Mouse (Mus musculus): Measurements from ENCODE around the gene Rassf5. TPM values are rescaled to one million over a fixed set of nuclear protein-coding genes. Genes with fewer than 3 reads are reported as not detected.

Gene Rassf5
- polyA plus RNA-seq, 1 experiment from 2014 or later: 7.5 TPM

DNA sequence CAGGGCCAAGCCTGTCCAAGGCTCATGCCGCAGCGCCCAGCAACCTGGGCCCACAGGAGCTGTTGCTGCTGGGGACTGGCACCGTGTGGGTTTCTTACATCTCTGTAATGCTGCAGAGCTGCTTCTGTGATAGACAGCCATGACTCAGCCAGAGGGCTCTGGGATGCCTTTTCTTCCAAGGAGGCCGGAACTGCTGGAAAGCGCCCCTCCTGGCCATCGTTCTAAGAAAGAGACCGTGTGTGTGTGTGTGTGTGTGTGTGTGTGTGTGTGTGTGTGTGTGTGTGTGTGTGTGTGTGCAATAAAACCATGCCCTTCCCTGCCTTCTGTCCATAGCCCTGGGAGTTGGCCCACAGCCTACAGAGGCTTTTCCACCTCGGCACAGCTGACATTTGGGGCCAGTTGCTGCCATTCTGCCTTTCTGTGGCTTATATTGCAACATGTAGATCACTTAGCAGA is 35.1 kb downstream of the Rassf5 start:
- no peak overlapping the region for H3K4me3 ChIP-seq (ENCODE audit: low read depth, low read length)
- ATAC-seq (peak; percentile 62), DNase-seq (ENCODE audit: low spot score) (peak; percentile 58)
- TF ChIP-seq CTCF (IDR thresholded peaks at IDR 0.05) (peak; percentile 47; the same call in 1 of the 2 replicates), EP300 (IDR thresholded peaks at IDR 0.05) (no peak)
- H3K27ac ChIP-seq (ENCODE audit: low read length): no peak overlapping the region
- H3K9ac ChIP-seq (replicated peaks; ENCODE audit: low read depth): no peak overlapping the region
- peaks cover 5% of the 10 kb centered on the region for H3K4me1 ChIP-seq (ENCODE audit: insufficient read depth, low read depth, low read length)
- WGBS: 69% methylated on average over 8 of the region's 8 CpGs
- no peaks in the 10 kb centered on the region for H3K9me3 ChIP-seq (ENCODE audit: low read length)
- H3K36me3 ChIP-seq (ENCODE audit: insufficient read depth, low read length): no peaks in the 10 kb centered on the region
- no peaks in the 10 kb centered on the region for H3K27me3 ChIP-seq (replicated peaks; ENCODE audit: insufficient read depth, low read length)
- no peak overlapping the region for H3K4me2 ChIP-seq (replicated peaks; ENCODE audit: low read depth, low read length)

DNA sequence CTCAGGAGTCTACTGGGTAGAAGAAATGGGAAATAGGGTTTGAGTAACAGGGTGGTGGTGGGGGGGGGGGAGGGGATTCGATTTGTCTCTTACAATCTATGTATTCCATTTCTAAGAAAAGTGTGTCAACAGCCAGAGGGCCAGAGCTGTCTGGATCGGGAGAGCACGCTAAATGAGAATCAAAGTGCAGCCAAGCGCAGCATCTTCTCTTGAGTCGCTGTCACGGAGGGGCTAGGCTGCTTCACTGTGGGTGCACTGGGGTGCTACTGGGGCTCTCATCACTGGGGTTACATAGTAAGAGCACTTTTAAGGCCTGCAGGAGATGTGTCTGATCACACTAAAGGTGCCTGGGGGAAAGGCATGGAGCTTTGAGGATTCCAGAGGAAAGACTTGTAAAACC is 36.3 kb downstream of the Rassf5 start:
- H3K9me3 ChIP-seq (ENCODE audit: low read length): no peaks in the 10 kb centered on the region
- ATAC-seq: no peak

GRCm38 (mm10) chr1:131208081-131208480 is 37.0 kb downstream of the Rassf5 start:
- peaks cover 4% of the 10 kb centered on the region for H3K4me1 ChIP-seq (ENCODE audit: insufficient read depth, low read depth, low read length)
- no peak for ATAC-seq
- 92% methylated on average over 5 of the region's 5 CpGs for WGBS
- H3K36me3 ChIP-seq (ENCODE audit: insufficient read depth, low read length): no peaks in the 10 kb centered on the region
- DNase-seq (ENCODE audit: low spot score): no peak
- no peak for TF ChIP-seq CTCF (IDR thresholded peaks at IDR 0.05)
- TF ChIP-seq EP300 (IDR thresholded peaks at IDR 0.05): no peak
- H3K9me3 ChIP-seq (ENCODE audit: low read length): no peaks in the 10 kb centered on the region
- no peak overlapping the region for H3K9ac ChIP-seq (replicated peaks; ENCODE audit: low read depth)
- H3K4me2 ChIP-seq (replicated peaks; ENCODE audit: low read depth, low read length): no peak overlapping the region
- H3K4me3 ChIP-seq (ENCODE audit: low read depth, low read length): no peak overlapping the region
- H3K27ac ChIP-seq (ENCODE audit: low read length): no peak overlapping the region
- H3K27me3 ChIP-seq (replicated peaks; ENCODE audit: insufficient read depth, low read length): no peaks in the 10 kb centered on the region

More for the DNA sequence above, 36.3 kb downstream of the Rassf5 start:
- peaks cover 5% of the 10 kb centered on the region for H3K4me1 ChIP-seq (ENCODE audit: insufficient read depth, low read depth, low read length)
- TF ChIP-seq CTCF (IDR thresholded peaks at IDR 0.05) (no peak), EP300 (IDR thresholded peaks at IDR 0.05) (no peak)
- no peaks in the 10 kb centered on the region for H3K27me3 ChIP-seq (replicated peaks; ENCODE audit: insufficient read depth, low read length)
- no peaks in the 10 kb centered on the region for H3K36me3 ChIP-seq (ENCODE audit: insufficient read depth, low read length)
- WGBS: 92% methylated on average over 6 of the region's 6 CpGs
- no peak overlapping the region for H3K9ac ChIP-seq (replicated peaks; ENCODE audit: low read depth)
- H3K4me2 ChIP-seq (replicated peaks; ENCODE audit: low read depth, low read length): no peak overlapping the region
- no peak overlapping the region for H3K27ac ChIP-seq (ENCODE audit: low read length)
- no peak for DNase-seq (ENCODE audit: low spot score)
- no peak overlapping the region for H3K4me3 ChIP-seq (ENCODE audit: low read depth, low read length)

DNA sequence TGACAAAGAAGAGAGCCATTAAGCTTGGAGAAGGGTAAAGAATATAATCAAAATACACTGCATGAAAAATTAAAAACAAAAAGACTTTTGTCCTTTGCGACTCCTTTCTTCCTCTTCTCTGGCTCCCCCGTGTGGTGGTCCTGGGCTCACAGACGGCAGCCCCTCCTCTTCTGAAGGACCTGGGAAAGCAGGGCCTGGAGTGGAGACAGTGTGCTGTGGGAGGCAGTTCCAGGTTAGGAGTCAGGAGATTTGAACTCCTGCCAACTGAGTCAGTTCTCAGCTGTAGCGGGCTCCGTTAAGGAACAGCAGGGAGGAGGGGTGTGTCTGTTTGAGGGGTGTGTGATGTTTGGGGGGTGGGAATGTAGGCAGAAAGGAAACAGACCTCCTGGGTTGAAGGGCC is 37.5 kb downstream of the Rassf5 start:
- no peak overlapping the region for H3K4me2 ChIP-seq (replicated peaks; ENCODE audit: low read depth, low read length)
- no peaks in the 10 kb centered on the region for H3K9me3 ChIP-seq (ENCODE audit: low read length)
- H3K4me3 ChIP-seq (ENCODE audit: low read depth, low read length): no peak overlapping the region
- no peaks in the 10 kb centered on the region for H3K27me3 ChIP-seq (replicated peaks; ENCODE audit: insufficient read depth, low read length)
- no peak for TF ChIP-seq EP300 (IDR thresholded peaks at IDR 0.05)
- TF ChIP-seq CTCF (IDR thresholded peaks at IDR 0.05): peak; percentile 78
- H3K9ac ChIP-seq (replicated peaks; ENCODE audit: low read depth): no peak overlapping the region
- ATAC-seq: peak; percentile 43; the same call in 1 of the 2 replicates
- H3K27ac ChIP-seq (ENCODE audit: low read length): no peak overlapping the region
- WGBS: 5% methylated on average over 5 of the region's 5 CpGs
- H3K36me3 ChIP-seq (ENCODE audit: insufficient read depth, low read length): no peaks in the 10 kb centered on the region
- DNase-seq (ENCODE audit: low spot score): peak; percentile 75
- no peaks in the 10 kb centered on the region for H3K4me1 ChIP-seq (ENCODE audit: insufficient read depth, low read depth, low read length)

DNA sequence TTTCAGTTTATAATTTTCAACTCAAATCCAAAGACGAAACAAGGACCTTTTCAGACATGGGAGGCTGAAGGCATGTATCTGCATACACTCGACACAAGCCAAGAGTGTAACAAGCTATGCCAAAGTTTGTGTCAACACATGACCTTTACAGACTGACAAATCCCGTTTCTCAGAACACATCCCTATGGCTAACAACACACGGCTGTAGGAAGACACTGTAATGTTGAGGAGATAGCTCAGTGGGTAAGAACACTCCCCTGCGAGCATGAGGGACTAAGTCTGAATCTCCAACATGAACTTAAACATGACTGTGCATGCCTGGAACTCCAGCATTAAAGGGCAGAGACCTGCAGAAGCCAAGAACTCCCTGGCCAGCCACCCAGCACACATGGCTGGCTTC is 38.7 kb downstream of the Rassf5 start:
- Histone ChIP-seq H3K9ac (replicated peaks; ENCODE audit: low read depth) (no peak overlapping the region), H3K4me3 (ENCODE audit: low read depth, low read length) (no peak overlapping the region), H3K4me1 (ENCODE audit: insufficient read depth, low read depth, low read length) (no peaks in the 10 kb centered on the region), H3K4me2 (replicated peaks; ENCODE audit: low read depth, low read length) (no peak overlapping the region), H3K27ac (ENCODE audit: low read length) (no peak overlapping the region), H3K9me3 (ENCODE audit: low read length) (no peaks in the 10 kb centered on the region), H3K27me3 (replicated peaks; ENCODE audit: insufficient read depth, low read length) (no peaks in the 10 kb centered on the region), H3K36me3 (ENCODE audit: insufficient read depth, low read length) (no peaks in the 10 kb centered on the region)
- DNase-seq (ENCODE audit: low spot score) (no peak), ATAC-seq (no peak)
- WGBS: 61% methylated on average over 5 of the region's 5 CpGs
- TF ChIP-seq CTCF (IDR thresholded peaks at IDR 0.05): no peak
- no peak for TF ChIP-seq EP300 (IDR thresholded peaks at IDR 0.05)

DNA sequence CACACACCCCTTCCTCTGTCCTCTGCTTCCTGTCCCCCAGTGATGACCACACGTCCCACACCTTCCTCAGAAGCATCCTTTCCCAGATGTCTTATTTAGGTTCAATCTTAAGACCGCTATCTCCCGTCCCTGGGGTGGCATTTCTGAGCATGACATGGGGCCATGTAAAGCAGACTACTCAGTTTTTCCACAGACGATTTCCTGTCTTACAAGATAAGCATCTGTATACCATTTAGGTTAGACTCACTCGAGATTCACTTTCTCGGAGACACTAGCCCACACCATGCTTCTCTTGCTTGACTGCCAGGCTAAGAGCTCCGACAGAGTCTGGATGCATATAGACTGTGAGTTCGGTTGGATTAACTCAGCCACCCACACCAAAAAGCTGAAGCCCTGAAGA is 40.6 kb downstream of the Rassf5 start:
- H3K27ac ChIP-seq (ENCODE audit: low read length): no peak overlapping the region
- no peak overlapping the region for H3K9ac ChIP-seq (replicated peaks; ENCODE audit: low read depth)
- no peak overlapping the region for H3K4me2 ChIP-seq (replicated peaks; ENCODE audit: low read depth, low read length)
- no peaks in the 10 kb centered on the region for H3K27me3 ChIP-seq (replicated peaks; ENCODE audit: insufficient read depth, low read length)
- DNase-seq (ENCODE audit: low spot score): no peak
- no peaks in the 10 kb centered on the region for H3K9me3 ChIP-seq (ENCODE audit: low read length)
- 59% methylated on average over 8 of the region's 8 CpGs for WGBS
- no peak for ATAC-seq
- TF ChIP-seq EP300 (IDR thresholded peaks at IDR 0.05) (no peak), CTCF (IDR thresholded peaks at IDR 0.05) (no peak)
- no peaks in the 10 kb centered on the region for H3K36me3 ChIP-seq (ENCODE audit: insufficient read depth, low read length)
- H3K4me1 ChIP-seq (ENCODE audit: insufficient read depth, low read depth, low read length): no peaks in the 10 kb centered on the region
- no peak overlapping the region for H3K4me3 ChIP-seq (ENCODE audit: low read depth, low read length)

DNA sequence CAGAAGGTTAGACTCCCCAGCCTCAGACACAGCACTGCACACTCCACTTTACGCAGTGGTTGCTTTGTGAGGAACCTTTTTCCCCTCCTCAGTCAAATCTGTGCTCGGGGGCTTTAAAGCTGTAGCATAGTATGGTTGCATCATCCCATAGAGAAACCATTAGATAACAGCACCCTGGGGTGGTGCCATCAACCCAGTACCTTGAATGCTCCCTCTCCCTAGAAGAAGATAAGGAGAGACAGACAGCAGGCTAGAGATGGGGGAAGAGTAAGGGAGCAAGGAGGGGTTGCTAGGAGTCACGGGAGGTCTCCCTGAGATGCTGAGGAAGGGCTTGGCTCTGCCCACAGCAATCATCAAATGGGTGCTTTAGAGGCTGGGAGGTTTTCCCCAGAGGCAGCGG is 43.7 kb downstream of the Rassf5 start:
- ATAC-seq (no peak), DNase-seq (ENCODE audit: low spot score) (no peak)
- TF ChIP-seq CTCF (IDR thresholded peaks at IDR 0.05) (no peak), EP300 (IDR thresholded peaks at IDR 0.05) (no peak)
- H3K4me2 ChIP-seq (replicated peaks; ENCODE audit: low read depth, low read length): no peak overlapping the region
- no peak overlapping the region for H3K4me3 ChIP-seq (ENCODE audit: low read depth, low read length)
- no peak overlapping the region for H3K27ac ChIP-seq (ENCODE audit: low read length)
- H3K4me1 ChIP-seq (ENCODE audit: insufficient read depth, low read depth, low read length): no peaks in the 10 kb centered on the region
- no peak overlapping the region for H3K9ac ChIP-seq (replicated peaks; ENCODE audit: low read depth)
- H3K36me3 ChIP-seq (ENCODE audit: insufficient read depth, low read length): no peaks in the 10 kb centered on the region
- H3K9me3 ChIP-seq (ENCODE audit: low read length): no peaks in the 10 kb centered on the region
- no peaks in the 10 kb centered on the region for H3K27me3 ChIP-seq (replicated peaks; ENCODE audit: insufficient read depth, low read length)
- WGBS: 82% methylated on average over 4 of the region's 4 CpGs

Measured in lung, postnatal 0 days (tissue).